Mouse (Mus musculus) liver, embryonic 15.5 days (tissue): Measurements from ENCODE around the gene Lclat1. TPM values are rescaled to one million over a fixed set of nuclear protein-coding genes. Genes with fewer than 3 reads are reported as not detected.

Experiments
- polyA plus RNA-seq: library from polyadenylated mRNA; unstranded; fragments of >200 nt; fragmentation: Nextera tagmentation; extraction: Ambion mirVana; gene quantifications from 2 replicates; pipeline ENCODE4 v1.2.1, GENCODE M21; 2015

The Lclat1 gene
- polyA plus RNA-seq, 1 experiment from 2014 or later = 2.5 TPM

Other genes with a start within 250 kb of the Lclat1 start
- 0.58 and 0.70 TPM in 2 replicates for gene Lbh, start 189.7 kb upstream of the Lclat1 start, polyA plus RNA-seq